Mouse (Mus musculus) hindbrain, embryonic 15.5 days (tissue): ENCODE results near the gene Git2. TPM values are rescaled to one million over a fixed set of nuclear protein-coding genes. Genes with fewer than 3 reads are reported as not detected.

Experiments
- ATAC-seq: fragments of 200-750 bp; cut with Nextera tagmentation; 2 replicates; pipeline ENCODE4 v1.8.0; 2017; ENCODE audit warnings: low read depth, moderate number of reproducible peaks, moderate TSS enrichment; ENCODE audit not compliant: low FRiP score
- H3K27ac ChIP-seq: fragments of 300-500 bp; sonication (generic); replicated peaks from 2 replicates; pipeline ENCODE4 v1.5.1; 2015; ENCODE audit warnings: mild to moderate bottlenecking, inconsistent platforms
- H3K27me3 ChIP-seq: fragments of 300-500 bp; sonication (generic); 2 replicates; pipeline ENCODE4 v1.6.1; 2015; ENCODE audit warnings: control low read depth, inconsistent platforms
- H3K36me3 ChIP-seq: fragments of 300-500 bp; sonication (generic); 2 replicates; pipeline ENCODE4 v1.6.1; 2015; ENCODE audit warnings: control low read depth, inconsistent platforms
- H3K4me1 ChIP-seq: fragments of 300-500 bp; sonication (generic); replicated peaks from 2 replicates; pipeline ENCODE4 v1.6.1; 2015; ENCODE audit warnings: control low read depth, inconsistent platforms
- H3K4me2 ChIP-seq: fragments of 300-500 bp; sonication (generic); 2 replicates; pipeline ENCODE4 v1.6.1; 2015; ENCODE audit warnings: moderate library complexity, mild to moderate bottlenecking, inconsistent platforms
- H3K4me3 ChIP-seq: fragments of 300-500 bp; sonication (generic); 2 replicates; pipeline ENCODE4 v1.5.1; 2015; ENCODE audit warnings: mild to moderate bottlenecking, inconsistent platforms
- H3K9ac ChIP-seq: fragments of 300-500 bp; sonication (generic); 2 replicates; pipeline ENCODE4 v1.6.1; 2015; ENCODE audit warnings: inconsistent platforms
- H3K9me3 ChIP-seq: fragments of 300-500 bp; sonication (generic); 2 replicates; pipeline ENCODE4 v1.6.1; 2016; ENCODE audit warnings: control low read depth, inconsistent platforms
- WGBS: fragments of 180-500 bp; shearing (Covaris S2); methylation state at CpG from one replicate; pipeline ENCODE4 v1.1.7; 2015; 5-methylcytosine and 5-hydroxymethylcytosine counted together
- polyA plus RNA-seq: library from polyadenylated mRNA; unstranded; fragments of >200 nt; fragmentation: Nextera tagmentation; extraction: Ambion mirVana; gene quantifications from 2 replicates; pipeline ENCODE4 v1.2.1, GENCODE M21; 2015

The Git2 gene
- polyA plus RNA-seq, 1 experiment from 2014 or later = 52.8 TPM

- no peaks in the 10 kb centered on the region for H3K4me1 ChIP-seq
- H3K36me3 ChIP-seq = peaks cover 59% of the 10 kb centered on the region
- no peak overlapping the region for H3K4me2 ChIP-seq
- 65% methylated on average over 10 of the region's 10 CpGs for WGBS
- no peak overlapping the region for H3K27ac ChIP-seq
- H3K4me3 ChIP-seq = no peak overlapping the region
- no peak overlapping the region for H3K9ac ChIP-seq
- no peaks in the 10 kb centered on the region for H3K27me3 ChIP-seq
- ATAC-seq = no peak
- H3K9me3 ChIP-seq = no peaks in the 10 kb centered on the region
Observed at GRCm38 (mm10) chr5:114730129-114730528, 45.2 kb downstream of the Git2 start.

DNA sequence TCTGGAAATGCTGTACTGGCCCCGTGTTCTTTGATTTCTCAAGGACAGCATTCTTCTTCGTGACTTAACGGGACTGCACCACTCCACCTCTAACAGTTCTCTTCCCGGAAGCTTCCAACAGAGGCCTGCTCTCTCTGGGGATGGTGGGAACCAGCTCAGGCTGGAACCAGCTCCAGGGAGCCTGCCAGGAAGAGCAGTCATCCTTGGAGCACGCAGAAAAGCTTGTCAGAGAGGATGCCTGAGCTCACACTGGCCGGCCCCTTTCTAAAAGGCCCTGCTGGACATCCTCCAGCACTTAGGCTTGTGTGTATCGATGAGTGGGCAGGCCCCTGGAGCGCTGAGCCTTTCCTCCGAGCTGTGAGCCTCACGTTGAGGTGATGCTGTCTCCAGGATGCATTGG is 47.2 kb downstream of the Git2 start:
- Histone ChIP-seq H3K4me1 (no peaks in the 10 kb centered on the region), H3K9me3 (no peaks in the 10 kb centered on the region), H3K27me3 (no peaks in the 10 kb centered on the region), H3K27ac (no peak overlapping the region), H3K4me2 (no peak overlapping the region), H3K9ac (no peak overlapping the region), H3K4me3 (no peak overlapping the region), H3K36me3 (peaks cover 57% of the 10 kb centered on the region)
- 87% methylated on average over 10 of the region's 10 CpGs for WGBS
- no peak for ATAC-seq

GRCm38 (mm10) chr5:114722846-114723245 is 52.5 kb downstream of the Git2 start:
- 97% methylated on average over 13 of the region's 13 CpGs for WGBS
- Histone ChIP-seq H3K9ac (no peak overlapping the region), H3K4me2 (no peak overlapping the region), H3K4me1 (no peaks in the 10 kb centered on the region), H3K27ac (no peak overlapping the region), H3K36me3 (peaks cover 40% of the 10 kb centered on the region), H3K27me3 (no peaks in the 10 kb centered on the region), H3K9me3 (no peaks in the 10 kb centered on the region), H3K4me3 (no peak overlapping the region)
- no peak for ATAC-seq

GRCm38 (mm10) chr5:114721969-114722368 is 53.3 kb downstream of the Git2 start:
- H3K4me2 ChIP-seq = no peak overlapping the region
- H3K4me3 ChIP-seq = no peak overlapping the region
- ATAC-seq = no peak
- H3K36me3 ChIP-seq = peaks cover 41% of the 10 kb centered on the region
- H3K9me3 ChIP-seq = no peaks in the 10 kb centered on the region
- no peaks in the 10 kb centered on the region for H3K27me3 ChIP-seq
- 93% methylated on average over 10 of the region's 10 CpGs for WGBS
- no peak overlapping the region for H3K27ac ChIP-seq
- no peaks in the 10 kb centered on the region for H3K4me1 ChIP-seq
- H3K9ac ChIP-seq = no peak overlapping the region

GRCm38 (mm10) chr5:114720784-114721183 is 54.5 kb downstream of the Git2 start:
- Histone ChIP-seq H3K27me3 (no peaks in the 10 kb centered on the region), H3K4me2 (no peak overlapping the region), H3K9me3 (no peaks in the 10 kb centered on the region), H3K9ac (no peak overlapping the region), H3K27ac (no peak overlapping the region), H3K4me3 (no peak overlapping the region), H3K36me3 (peaks cover 51% of the 10 kb centered on the region), H3K4me1 (no peaks in the 10 kb centered on the region)
- ATAC-seq = no peak
- 91% methylated on average over 11 of the region's 11 CpGs for WGBS

DNA sequence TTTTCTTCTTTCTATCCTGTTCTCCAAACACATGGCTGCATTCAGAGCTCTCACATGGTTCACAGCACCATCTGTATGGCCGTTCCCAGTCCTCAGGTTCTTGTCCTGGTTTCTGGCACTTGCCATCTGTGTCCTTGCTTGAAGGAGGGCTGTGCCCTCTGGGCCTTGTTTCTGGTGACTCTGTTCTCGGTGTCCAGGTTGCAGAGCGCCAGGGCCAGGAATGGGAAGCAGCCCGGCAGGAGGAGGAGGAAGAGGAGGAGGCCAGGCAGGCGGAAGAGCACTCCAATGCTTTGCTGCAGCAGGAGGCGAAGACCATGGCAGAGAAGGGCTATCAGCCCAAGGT is 55.4 kb downstream of the Git2 start:
- WGBS = 94% methylated on average over 6 of the region's 6 CpGs

DNA sequence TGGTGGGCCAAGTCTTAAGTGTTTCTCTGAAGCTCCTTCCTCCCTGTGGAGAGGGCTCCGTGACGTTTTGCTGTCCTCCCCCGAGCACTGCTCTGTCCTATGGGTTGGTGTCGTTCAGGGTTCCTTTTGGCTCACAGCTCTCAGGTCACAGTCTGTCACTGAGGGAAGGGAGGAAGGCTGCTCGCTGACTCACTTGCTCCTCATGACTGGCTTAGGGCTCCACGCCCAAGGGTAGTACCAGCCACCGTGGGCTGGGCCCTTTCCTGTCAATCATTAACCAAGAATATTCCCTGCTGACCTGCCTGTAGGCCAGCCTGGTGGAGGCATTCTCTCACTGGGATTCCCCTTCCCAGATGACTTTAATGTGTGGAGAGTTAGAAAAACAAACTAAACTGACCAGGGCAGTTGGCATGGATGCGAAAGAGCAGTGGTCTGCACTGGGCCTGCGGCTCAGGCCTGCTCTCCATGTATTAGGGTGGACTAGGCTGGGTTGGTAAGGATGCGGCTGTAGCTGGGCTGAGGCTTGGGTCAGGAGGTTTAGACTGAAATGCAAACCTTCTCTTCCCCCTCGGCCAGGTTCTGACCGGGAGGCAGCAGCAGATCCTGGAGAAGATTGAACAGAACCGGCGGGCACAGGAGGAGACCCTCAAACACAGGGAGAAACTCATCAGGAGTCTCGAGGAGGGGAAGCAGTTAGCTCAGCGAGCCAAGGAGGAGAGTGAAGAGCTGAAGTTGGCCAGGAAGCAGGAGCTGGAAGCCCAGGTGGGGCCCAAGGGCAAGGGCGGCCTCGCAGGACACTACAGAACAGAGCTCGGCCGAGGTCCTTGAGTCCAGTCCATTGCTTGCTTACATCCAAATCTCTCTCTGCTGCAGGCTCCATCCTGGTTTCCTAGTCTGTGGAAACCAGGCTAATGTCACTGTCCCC is 56.1 kb downstream of the Git2 start:
- H3K36me3 ChIP-seq = peaks cover 59% of the 10 kb centered on the region
- 85% methylated on average over 20 of the region's 20 CpGs for WGBS
- no peak overlapping the region for H3K27ac ChIP-seq
- ATAC-seq = no peak
- no peak overlapping the region for H3K4me2 ChIP-seq
- no peaks in the 10 kb centered on the region for H3K9me3 ChIP-seq
- H3K9ac ChIP-seq = no peak overlapping the region
- no peak overlapping the region for H3K4me3 ChIP-seq
- H3K4me1 ChIP-seq = no peaks in the 10 kb centered on the region
- H3K27me3 ChIP-seq = no peaks in the 10 kb centered on the region

More for the DNA sequence above, 55.4 kb downstream of the Git2 start:
- no peak overlapping the region for H3K27ac ChIP-seq
- no peak overlapping the region for H3K4me2 ChIP-seq
- no peak overlapping the region for H3K9ac ChIP-seq
- H3K4me3 ChIP-seq = no peak overlapping the region
- no peaks in the 10 kb centered on the region for H3K27me3 ChIP-seq
- H3K9me3 ChIP-seq = no peaks in the 10 kb centered on the region
- no peaks in the 10 kb centered on the region for H3K4me1 ChIP-seq
- ATAC-seq = no peak
- H3K36me3 ChIP-seq = peaks cover 58% of the 10 kb centered on the region

DNA sequence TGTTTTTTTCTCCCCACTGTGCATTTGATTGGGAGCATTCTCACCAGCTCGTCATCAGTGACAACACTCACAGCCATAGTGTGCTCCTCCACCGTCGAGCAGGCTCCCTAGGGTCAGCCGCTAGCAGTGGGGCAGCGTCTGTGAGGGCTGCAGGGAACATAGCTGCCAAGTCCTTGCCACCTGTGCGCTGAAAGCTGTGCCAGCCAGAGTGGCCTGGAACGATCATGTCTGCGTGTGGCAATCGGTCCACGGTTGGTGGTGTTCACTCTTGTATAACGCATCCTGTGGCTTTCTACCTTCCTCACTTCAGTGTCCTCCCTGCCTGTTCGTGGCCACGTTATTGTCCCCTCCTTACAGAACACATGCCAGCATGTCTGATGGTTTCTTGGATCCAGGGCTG is 56.8 kb downstream of the Git2 start:
- Histone ChIP-seq H3K9me3 (no peaks in the 10 kb centered on the region), H3K4me3 (no peak overlapping the region), H3K4me2 (no peak overlapping the region), H3K4me1 (no peaks in the 10 kb centered on the region), H3K27ac (no peak overlapping the region), H3K36me3 (peaks cover 60% of the 10 kb centered on the region), H3K27me3 (no peaks in the 10 kb centered on the region), H3K9ac (no peak overlapping the region)
- 79% methylated on average over 13 of the region's 13 CpGs for WGBS
- ATAC-seq = no peak

- ATAC-seq = no peak
- no peak overlapping the region for H3K4me2 ChIP-seq
- no peaks in the 10 kb centered on the region for H3K9me3 ChIP-seq
- H3K9ac ChIP-seq = no peak overlapping the region
- no peak overlapping the region for H3K27ac ChIP-seq
- no peaks in the 10 kb centered on the region for H3K4me1 ChIP-seq
- H3K4me3 ChIP-seq = no peak overlapping the region
- 93% methylated on average over 8 of the region's 8 CpGs for WGBS
- peaks cover 65% of the 10 kb centered on the region for H3K36me3 ChIP-seq
- no peaks in the 10 kb centered on the region for H3K27me3 ChIP-seq
Observed at GRCm38 (mm10) chr5:114717937-114718336, 57.4 kb downstream of the Git2 start.

- Histone ChIP-seq H3K27me3 (no peaks in the 10 kb centered on the region), H3K4me2 (no peak overlapping the region), H3K27ac (no peak overlapping the region), H3K4me3 (no peak overlapping the region), H3K4me1 (no peaks in the 10 kb centered on the region), H3K36me3 (peaks cover 68% of the 10 kb centered on the region), H3K9ac (no peak overlapping the region), H3K9me3 (no peaks in the 10 kb centered on the region)
- WGBS = 92% methylated on average over 12 of the region's 12 CpGs
- no peak for ATAC-seq
Observed at GRCm38 (mm10) chr5:114717292-114717691, 58.0 kb downstream of the Git2 start.

DNA sequence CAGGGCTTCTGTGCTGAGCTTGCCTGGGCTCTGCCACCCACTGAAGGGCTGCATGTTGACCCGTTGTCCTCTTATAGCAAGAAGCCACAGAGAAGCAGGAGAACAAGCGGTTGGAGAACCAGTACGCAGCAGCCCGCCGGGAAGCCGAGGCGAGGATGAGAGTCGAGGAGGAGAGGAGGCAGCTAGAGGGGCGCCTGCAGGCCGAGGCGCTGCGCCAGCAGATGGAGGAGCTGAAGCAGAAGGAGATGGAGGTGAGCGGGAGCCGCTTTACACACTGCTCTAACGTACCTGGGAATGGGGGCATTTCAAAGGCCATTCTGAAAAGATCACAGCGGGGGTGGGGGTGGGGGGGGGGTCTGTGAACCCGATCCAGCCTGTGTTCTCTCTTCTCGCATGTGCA is 60.8 kb downstream of the Git2 start:
- H3K9ac ChIP-seq = no peak overlapping the region
- no peak overlapping the region for H3K4me2 ChIP-seq
- WGBS = 90% methylated on average over 18 of the region's 18 CpGs
- no peak overlapping the region for H3K4me3 ChIP-seq
- no peaks in the 10 kb centered on the region for H3K27me3 ChIP-seq
- ATAC-seq = no peak
- H3K4me1 ChIP-seq = no peaks in the 10 kb centered on the region
- no peaks in the 10 kb centered on the region for H3K9me3 ChIP-seq
- H3K36me3 ChIP-seq = peaks cover 68% of the 10 kb centered on the region
- H3K27ac ChIP-seq = no peak overlapping the region

- ATAC-seq = no peak
- WGBS = 91% methylated on average over 21 of the region's 21 CpGs
Observed at GRCm38 (mm10) chr5:114709357-114709756, 66.0 kb downstream of the Git2 start.

DNA sequence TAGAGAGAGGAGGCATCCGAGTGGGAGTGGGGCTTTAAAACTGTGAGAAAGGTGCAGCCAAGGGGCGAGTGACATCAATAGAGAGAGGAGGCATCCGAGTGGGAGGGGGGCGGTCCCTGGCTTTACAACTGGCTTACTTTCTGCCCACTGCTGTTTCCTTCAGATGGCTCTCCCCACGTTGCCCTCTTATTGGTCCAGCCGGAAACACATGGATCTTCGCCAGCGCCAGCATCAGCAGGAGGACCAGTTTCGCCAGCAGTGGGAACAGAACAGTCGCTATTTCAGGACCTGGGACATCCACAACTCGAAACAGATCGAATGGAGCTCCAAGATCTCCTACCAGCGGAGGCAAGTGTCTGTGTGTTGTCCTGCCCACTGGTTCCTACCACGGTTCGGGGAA is 66.8 kb downstream of the Git2 start:
- no peaks in the 10 kb centered on the region for H3K27me3 ChIP-seq
- no peaks in the 10 kb centered on the region for H3K9me3 ChIP-seq
- peak overlapping the region; percentile 59 for H3K9ac ChIP-seq
- no peak overlapping the region for H3K27ac ChIP-seq
- peaks cover 27% of the 10 kb centered on the region for H3K36me3 ChIP-seq
- H3K4me1 ChIP-seq = peaks cover 8% of the 10 kb centered on the region
- H3K4me3 ChIP-seq = peak overlapping the region; percentile 61
- no peak for ATAC-seq
- 50% methylated on average over 15 of the region's 15 CpGs for WGBS
- peak overlapping the region; percentile 73 for H3K4me2 ChIP-seq

More at GRCm38 (mm10) chr5:114709357-114709756, 66.0 kb downstream of the Git2 start:
- Histone ChIP-seq H3K4me1 (peaks cover 8% of the 10 kb centered on the region), H3K4me2 (no peak overlapping the region), H3K9me3 (no peaks in the 10 kb centered on the region), H3K27ac (no peak overlapping the region), H3K4me3 (no peak overlapping the region), H3K36me3 (peaks cover 31% of the 10 kb centered on the region), H3K27me3 (no peaks in the 10 kb centered on the region), H3K9ac (no peak overlapping the region)
